Mouse (Mus musculus): ENCODE results near the gene Abracl. TPM values are rescaled to one million over a fixed set of nuclear protein-coding genes. Genes with fewer than 3 reads are reported as not detected.

The Abracl gene
- polyA plus RNA-seq, 1 experiment from 2014 or later, result 109 TPM

DNA sequence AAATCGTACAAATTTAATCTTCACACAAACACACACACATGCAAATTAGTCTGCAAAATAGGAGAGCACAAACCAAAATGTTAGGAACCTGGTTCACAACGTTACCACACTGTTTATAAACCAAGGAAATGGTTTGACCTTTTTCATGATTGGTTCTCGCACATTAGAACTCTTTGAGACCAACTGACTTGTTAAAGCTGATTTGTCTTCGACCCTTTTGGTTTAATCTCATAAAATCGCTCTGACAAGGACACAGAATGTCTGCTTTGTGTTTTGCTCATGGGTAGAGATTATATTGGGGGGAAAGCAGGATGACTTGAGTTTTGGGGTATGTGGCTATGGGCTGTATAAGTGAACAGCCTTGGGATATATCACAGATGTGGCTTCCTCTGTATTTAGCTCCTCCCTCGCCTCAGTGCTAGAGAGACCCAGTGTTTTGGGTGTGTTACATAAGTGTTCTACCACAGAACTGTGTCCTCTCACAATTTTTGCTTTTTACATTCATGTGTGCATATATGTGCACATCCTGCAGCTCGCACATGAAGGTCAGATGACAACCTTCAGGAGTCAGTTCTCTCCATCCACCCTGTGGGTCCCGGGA is 35.2 kb downstream of the Abracl start:
- DNase-seq (ENCODE audit: low spot score), result no peak
- Histone ChIP-seq H3K36me3 (ENCODE audit: control insufficient read depth, insufficient read depth, low read length) (no peaks in the 10 kb centered on the region), H3K9me3 (ENCODE audit: control insufficient read depth, low read length) (no peaks in the 10 kb centered on the region), H3K4me2 (no peak overlapping the region), H3K9ac (ENCODE audit: low read depth, low read length) (no peak overlapping the region), H3K4me1 (replicated peaks; ENCODE audit: control insufficient read depth, insufficient read depth, low read length) (no peaks in the 10 kb centered on the region), H3K27ac (ENCODE audit: low read depth, low read length) (no peak overlapping the region), H3K4me3 (ENCODE audit: low read depth, low read length) (no peak overlapping the region), H3K27me3 (replicated peaks; ENCODE audit: control insufficient read depth, insufficient read depth, low read length) (no peaks in the 10 kb centered on the region)
- ATAC-seq (replicated peaks; ENCODE audit: low FRiP score), result no peak
- WGBS, result 80% methylated on average over 8 of the region's 8 CpGs

DNA sequence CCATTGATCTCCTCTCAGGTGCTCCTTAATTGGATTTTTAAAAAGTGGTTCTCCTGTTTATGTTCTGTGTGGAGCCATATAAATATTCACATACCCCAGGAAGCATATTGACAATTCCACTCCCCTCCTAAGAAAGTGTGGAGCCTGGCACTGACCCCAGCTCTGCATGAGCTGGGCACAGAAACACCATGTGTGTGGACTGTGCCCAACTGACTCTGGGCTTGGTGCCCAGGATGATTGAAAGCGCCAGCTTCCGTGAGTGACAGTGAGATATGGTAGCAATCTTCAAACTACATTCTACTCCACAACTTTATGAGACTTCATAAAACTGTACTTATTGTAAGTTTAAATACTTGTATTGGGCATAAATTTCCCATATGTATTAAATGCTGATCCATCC is 39.8 kb downstream of the Abracl start:
- DNase-seq (ENCODE audit: low spot score) (no peak), ATAC-seq (replicated peaks; ENCODE audit: low FRiP score) (no peak)
- no peaks in the 10 kb centered on the region for H3K36me3 ChIP-seq (ENCODE audit: control insufficient read depth, insufficient read depth, low read length)
- WGBS, result 86% methylated on average over 2 of the region's 2 CpGs
- no peaks in the 10 kb centered on the region for H3K9me3 ChIP-seq (ENCODE audit: control insufficient read depth, low read length)
- H3K4me2 ChIP-seq, result no peak overlapping the region
- H3K27ac ChIP-seq (ENCODE audit: low read depth, low read length), result no peak overlapping the region
- no peak overlapping the region for H3K4me3 ChIP-seq (ENCODE audit: low read depth, low read length)
- no peaks in the 10 kb centered on the region for H3K27me3 ChIP-seq (replicated peaks; ENCODE audit: control insufficient read depth, insufficient read depth, low read length)
- no peak overlapping the region for H3K9ac ChIP-seq (ENCODE audit: low read depth, low read length)
- H3K4me1 ChIP-seq (replicated peaks; ENCODE audit: control insufficient read depth, insufficient read depth, low read length), result no peaks in the 10 kb centered on the region

DNA sequence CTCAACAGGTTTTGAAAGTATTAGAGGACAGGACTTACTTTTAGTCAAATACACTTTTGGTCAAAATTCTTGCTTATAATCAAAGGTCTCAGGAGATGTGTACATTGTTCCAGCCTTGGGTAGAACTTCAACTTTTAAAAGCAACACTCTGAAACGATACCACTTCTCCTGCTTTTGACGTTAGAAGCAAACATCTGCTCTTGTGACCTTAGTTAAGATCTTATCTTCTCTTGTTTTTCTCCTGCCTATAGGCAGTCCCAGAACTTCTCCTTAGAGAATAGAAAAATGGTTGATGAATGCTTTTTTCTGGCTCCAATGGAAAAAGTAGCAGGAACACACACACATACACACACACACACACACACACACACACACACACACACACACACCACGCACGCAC is 57.0 kb downstream of the Abracl start:
- Histone ChIP-seq H3K4me3 (ENCODE audit: low read depth, low read length) (no peak overlapping the region), H3K36me3 (ENCODE audit: control insufficient read depth, insufficient read depth, low read length) (no peaks in the 10 kb centered on the region), H3K4me1 (replicated peaks; ENCODE audit: control insufficient read depth, insufficient read depth, low read length) (no peaks in the 10 kb centered on the region), H3K4me2 (no peak overlapping the region), H3K27me3 (replicated peaks; ENCODE audit: control insufficient read depth, insufficient read depth, low read length) (no peaks in the 10 kb centered on the region), H3K9ac (ENCODE audit: low read depth, low read length) (no peak overlapping the region), H3K27ac (ENCODE audit: low read depth, low read length) (no peak overlapping the region), H3K9me3 (ENCODE audit: control insufficient read depth, low read length) (no peaks in the 10 kb centered on the region)
- DNase-seq (ENCODE audit: low spot score) (no peak), ATAC-seq (replicated peaks; ENCODE audit: low FRiP score) (no peak)
- 51% methylated on average over 4 of the region's 4 CpGs for whole genome bisulfite sequencing

Other genes starting within 250 kb of the Abracl start
- gene Txlnb, start 227.1 kb downstream of the Abracl start, polyA plus RNA-seq (2014; fragmentation: Nextera tagmentation; extraction: Ambion mirVana), result 0.30 and 0.58 TPM in 2 replicates
- 4.3 and 5.6 TPM in 2 replicates for gene Heca, start 75.2 kb downstream of the Abracl start, polyA plus RNA-seq (2014; fragmentation: Nextera tagmentation; extraction: Ambion mirVana)
- gene Reps1, start 32.6 kb upstream of the Abracl start, polyA plus RNA-seq (2014; fragmentation: Nextera tagmentation; extraction: Ambion mirVana), result 13.3 and 17.8 TPM in 2 replicates
- 0.27 TPM in 1 of 2 replicates, not detected in the other for gene Ect2l, start 187.6 kb upstream of the Abracl start, polyA plus RNA-seq (2014; fragmentation: Nextera tagmentation; extraction: Ambion mirVana)
- gene Ccdc28a, start 211.7 kb upstream of the Abracl start, polyA plus RNA-seq (2014; fragmentation: Nextera tagmentation; extraction: Ambion mirVana), result 12.6 and 13.5 TPM in 2 replicates